Mouse (Mus musculus) embryo, embryonic 9.5 days (tissue): ENCODE results near the gene Tlr6.

Source experiments
- DNase-seq: peaks from one replicate; pipeline ENCODE4 v3.0.0-alpha.2; 2017; ENCODE audit errors: extremely low spot score

The Tlr6 gene

GRCm38 (mm10) chr5:64932215-64932614 lies 27.7 kb downstream of the Tlr6 start:
- no peak for DNase-seq

- no peak for DNase-seq
These were observed 37.0 kb downstream of the Tlr6 start for GRCm38 (mm10) chr5:64922891-64923381.

- no peak for DNase-seq
These were observed 41.0 kb downstream of the Tlr6 start for GRCm38 (mm10) chr5:64918616-64919597.

GRCm38 (mm10) chr5:64917721-64918120 lies 42.2 kb downstream of the Tlr6 start:
- no peak for DNase-seq

GRCm38 (mm10) chr5:64917161-64917560 lies 42.7 kb downstream of the Tlr6 start:
- no peak for DNase-seq

GRCm38 (mm10) chr5:64908585-64909284 lies 51.2 kb downstream of the Tlr6 start:
- DNase-seq, result no peak

GRCm38 (mm10) chr5:64907906-64908305 lies 52.0 kb downstream of the Tlr6 start:
- no peak for DNase-seq

- DNase-seq, result no peak
These were observed 54.2 kb downstream of the Tlr6 start for GRCm38 (mm10) chr5:64905516-64906271.
